Mouse (Mus musculus) adipocyte (in vitro differentiated cells): ENCODE data around the gene CK137956.

Experiments used
- DNase-seq: peaks from one replicate; pipeline ENCODE4 v3.0.0-alpha.2; 2016; ENCODE audit warnings: low spot score

The CK137956 gene

DNA sequence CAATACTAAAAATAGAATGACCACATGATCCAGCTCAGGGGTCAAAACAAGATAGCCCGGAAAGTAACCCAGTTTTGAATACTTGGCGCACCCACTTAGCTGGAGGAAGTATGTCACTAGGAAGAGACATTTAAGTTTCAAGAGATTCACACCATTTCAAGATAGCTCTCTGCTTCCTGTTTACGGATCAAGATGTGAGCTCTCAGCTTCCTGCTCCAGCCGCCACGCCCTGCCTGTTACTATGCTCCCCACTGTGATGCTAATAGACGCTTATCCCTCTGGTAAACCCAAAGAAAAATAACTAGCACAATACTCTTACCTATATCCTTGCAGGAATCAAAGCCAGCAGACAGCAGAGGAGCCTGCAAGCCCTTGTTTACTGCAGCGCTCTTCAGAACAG, 57.2 kb downstream of the CK137956 start:
- DNase-seq: no peak

GRCm38 (mm10) chr4:127907151-127907550, 63.6 kb downstream of the CK137956 start:
- DNase-seq: no peak

DNA sequence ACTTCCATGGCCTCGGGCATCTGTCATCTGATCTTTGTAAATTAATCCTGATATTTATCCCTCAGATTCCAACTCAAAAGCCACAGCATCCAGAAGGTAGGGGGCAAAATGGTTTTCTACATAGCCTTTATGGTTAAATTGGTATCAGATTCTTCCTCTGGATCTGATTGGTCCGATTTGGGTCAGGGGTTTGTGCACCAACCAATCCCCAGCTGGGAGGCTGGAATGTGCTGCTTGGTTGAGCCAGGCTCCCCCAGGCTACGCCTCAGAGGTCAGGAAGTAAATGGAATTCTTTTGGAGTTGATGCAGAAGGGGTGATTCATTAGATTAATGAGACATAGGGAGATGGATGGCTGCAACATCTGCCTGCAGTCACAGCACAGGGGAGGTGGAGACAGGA, 66.8 kb downstream of the CK137956 start:
- DNase-seq: no peak

GRCm38 (mm10) chr4:127900893-127901456, 69.8 kb downstream of the CK137956 start:
- no peak for DNase-seq

DNA sequence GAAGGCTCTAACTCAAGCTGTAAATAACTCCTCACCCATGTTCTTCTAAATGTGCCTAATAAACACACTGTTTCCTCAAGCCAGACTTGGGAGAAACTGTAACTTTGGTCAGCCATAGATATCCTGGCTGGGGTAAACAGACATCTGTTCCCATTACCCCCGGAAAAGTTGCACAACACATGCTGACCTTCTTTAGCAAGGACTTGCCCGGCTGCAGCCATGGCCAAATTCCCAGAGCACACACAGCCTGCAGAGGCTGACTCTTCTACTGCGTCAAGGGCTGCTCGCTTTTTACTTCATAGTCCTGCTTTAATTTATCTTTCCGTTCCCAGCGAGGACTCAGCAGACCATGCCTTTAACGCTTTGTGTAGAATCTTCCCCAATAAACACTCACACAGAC, 81.7 kb downstream of the CK137956 start:
- no peak for DNase-seq

DNA sequence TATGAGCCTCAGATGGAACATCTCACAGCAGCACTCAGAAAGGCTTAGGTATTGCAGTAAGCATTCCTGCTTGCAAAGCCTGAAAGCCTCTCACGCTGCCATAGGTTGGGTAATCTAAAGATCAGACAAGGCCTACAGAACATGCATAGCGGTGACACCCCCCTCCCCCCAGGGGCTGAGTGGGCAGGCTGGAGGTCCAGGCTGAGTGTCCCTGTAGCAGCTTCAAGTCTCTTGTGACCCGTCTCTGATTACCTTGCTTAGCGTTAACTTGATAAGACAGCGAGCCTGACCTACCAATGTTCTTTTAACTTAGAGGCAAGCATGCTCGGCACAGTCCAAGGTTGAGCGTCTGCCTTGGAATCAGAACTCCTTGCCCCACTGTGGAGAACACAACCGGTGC, 91.8 kb downstream of the CK137956 start:
- DNase-seq: no peak
